Mouse (Mus musculus) layer of hippocampus, adult 11-12 months (tissue): ENCODE data around the gene Pacsin1.

Experiments used
- DNase-seq: peaks from one replicate; pipeline ENCODE4 v3.0.0; 2022; ENCODE audit warnings: low spot score

Pacsin1 gene

DNA sequence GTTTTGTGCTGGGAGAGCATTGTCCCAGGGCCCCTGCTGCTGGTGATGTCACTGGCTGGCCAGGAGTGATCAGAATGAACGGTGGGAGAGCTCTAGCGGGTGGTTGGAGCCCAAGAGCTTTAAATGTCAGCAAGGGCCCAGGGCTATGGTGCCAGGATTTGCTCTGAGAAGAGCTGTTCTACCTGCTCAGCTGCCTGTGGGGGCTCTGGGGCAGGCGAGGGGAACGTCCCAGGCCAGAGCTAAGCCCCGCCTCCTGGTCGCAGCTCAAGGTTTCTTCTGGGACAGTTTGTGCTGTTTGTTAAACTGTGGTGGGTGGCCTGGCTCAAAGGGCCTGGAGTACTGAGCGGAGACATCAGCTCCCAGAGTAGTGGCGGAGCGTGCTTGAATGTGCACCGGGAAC is 70.1 kb downstream of the Pacsin1 start:
- DNase-seq = no peak

DNA sequence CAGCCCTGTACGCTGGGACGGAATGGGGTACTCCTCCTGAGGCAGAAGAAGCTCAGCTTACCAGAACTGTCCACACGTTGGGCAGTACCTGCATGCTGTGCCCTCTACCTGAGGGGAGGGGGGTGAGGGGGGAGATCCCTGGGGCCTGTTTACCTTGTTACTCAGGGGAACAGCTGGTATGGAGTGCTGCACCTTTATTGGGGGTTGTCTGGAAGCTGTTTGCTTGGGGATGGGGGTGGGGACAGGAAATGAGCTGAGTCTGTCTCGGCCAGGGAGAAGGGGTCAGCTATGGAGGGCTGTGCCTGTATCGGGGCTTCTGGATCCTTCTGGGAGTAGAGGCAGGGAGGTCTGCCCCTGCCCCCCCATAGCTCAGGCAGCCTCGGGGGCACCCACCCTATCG is 71.2 kb downstream of the Pacsin1 start:
- no peak for DNase-seq

DNA sequence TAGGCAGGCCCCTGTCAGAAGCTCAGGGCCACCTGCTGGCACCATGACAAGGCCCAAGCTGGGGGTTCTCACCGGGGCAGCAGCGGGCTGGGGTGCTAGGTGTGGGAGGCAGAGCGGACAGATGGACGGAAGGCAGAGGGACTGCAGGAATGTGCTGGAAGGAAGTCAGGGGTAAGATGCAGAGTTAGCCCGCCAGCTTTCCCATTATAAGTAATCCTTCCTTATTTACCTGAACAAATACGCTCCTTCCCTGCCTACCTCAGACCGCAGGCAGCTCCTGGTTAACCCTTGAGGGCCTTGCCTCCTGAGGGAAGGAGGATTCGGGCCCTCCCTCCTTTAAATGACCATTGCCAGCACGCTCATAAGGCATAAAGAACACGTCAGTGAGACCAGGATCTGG is 73.5 kb downstream of the Pacsin1 start, which contains the start of gene Spdef:
Spdef (minus strand) TSS at position 186 of the 400 bp plus-strand sequence.
- DNase-seq = no peak

- DNase-seq = no peak
Observed at GRCm38 (mm10) chr17:27732152-27732551, 76.8 kb downstream of the Pacsin1 start.

- DNase-seq = no peak
Observed at GRCm38 (mm10) chr17:27732694-27733093, 77.4 kb downstream of the Pacsin1 start.

DNA sequence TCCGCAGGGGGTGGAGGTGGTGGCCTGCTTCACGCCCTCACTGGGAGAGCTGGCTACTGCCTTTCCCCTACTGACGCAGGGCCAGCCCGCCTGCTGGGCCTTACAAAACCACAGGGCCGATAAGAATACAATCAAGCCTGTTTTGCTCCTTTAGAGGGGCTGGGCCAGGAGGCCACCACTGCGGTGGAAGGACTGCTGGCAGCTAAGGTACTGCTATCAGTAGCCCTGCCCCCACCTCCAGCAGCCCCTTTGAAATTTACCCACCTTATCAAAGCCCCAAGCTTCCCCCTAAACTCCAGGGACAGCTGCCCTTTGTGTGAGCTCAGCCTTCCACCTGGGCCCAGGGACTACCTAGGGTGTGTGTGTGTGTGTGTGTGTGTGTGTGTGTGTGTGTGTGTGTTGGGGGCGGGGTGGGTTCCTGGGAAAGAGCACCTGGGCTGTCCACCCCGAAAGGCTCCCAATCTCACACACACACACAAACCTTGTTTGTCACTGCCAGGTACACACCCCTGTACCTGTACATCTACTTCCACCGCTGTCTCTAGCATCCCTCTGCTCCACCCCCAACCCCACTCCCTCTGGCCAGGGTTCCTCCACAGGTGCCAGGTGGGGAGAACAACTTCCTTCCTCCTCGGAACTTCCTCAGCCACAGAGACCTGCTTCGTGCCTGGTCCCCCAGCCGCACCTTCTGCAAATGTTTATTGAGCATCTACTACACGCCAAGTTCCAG is 79.2 kb downstream of the Pacsin1 start:
- no peak for DNase-seq

DNA sequence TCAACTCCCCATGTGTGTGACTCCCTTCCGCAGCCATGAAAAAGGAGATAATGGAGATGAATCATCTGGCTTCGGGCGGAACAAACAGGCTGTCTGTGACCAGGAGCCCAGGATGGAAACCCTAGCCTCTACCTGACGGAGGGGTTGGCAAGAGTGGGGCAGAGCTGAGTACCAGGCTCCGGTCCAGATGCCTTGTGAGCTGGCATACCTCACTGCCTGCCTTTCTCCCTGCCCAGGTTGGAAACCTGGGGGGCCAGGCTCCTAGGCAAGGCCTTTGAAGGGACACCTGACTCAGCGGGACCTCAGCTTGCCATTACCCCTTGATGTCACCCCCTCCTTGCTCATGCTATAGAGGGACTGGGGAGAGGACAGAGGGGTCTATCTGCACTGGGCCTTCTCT is 85.7 kb downstream of the Pacsin1 start:
- DNase-seq = no peak

DNA sequence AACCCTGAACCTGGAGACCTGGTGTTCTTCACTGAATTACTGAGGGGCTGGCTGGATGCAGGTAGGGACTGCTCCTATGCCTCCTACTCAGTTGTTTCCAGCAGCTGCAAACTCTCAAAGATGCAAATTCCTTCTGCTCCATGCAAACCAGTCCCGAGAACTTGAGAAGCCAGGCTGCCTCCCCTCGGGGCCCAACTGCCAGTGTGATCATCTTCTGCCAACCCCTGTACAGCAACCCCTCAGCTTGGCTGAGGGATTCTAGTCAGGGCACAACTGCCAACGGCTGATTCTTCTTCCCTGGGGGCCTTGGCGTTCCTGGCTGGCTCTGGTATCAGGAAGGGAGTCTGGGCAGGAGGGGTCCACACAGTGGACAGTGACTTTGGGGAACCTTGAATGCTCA is 91.1 kb downstream of the Pacsin1 start:
- no peak for DNase-seq

DNA sequence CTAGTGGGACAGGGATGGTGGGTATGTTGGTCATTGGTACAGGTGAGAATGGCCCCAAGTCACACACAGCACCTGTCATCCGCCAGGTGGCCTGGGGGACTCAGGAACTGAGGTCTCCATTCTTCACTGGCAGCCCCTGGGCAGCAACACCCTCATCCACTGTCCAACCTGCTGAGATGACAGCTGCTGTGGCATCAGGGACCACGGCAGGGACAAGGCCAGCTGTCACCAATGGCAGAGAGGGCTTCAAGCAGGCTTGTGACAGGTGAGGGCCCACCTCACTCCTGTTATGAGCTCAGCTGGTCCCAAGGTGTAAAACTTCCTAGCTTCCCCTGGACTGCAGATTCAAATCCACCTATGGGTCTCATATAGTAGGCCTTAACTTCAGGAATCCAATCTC is 92.8 kb downstream of the Pacsin1 start:
- DNase-seq = no peak

DNA sequence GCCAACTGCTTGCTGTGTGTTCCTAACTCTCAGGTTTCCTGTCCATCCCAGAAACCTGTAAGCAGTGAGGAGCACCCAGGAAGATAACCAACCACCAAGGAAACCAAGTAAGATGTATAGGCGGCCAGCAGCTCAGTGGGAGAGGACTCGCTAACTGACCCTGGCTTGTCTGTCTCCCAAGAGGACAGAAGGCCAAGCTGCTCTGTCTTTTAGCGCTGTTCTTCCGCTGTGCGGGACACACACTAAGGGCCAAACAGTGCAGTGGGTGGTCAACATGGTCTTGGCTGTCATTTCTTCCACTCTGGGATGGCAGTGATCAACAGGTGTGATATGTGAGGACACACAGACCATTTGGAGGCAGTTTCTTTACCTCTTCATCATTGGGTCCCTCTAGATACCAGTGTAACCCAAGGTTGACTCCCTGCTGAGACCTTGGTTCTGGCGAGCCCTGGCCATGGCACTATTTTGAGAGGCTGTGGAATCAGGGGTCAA is 95.2 kb downstream of the Pacsin1 start:
- DNase-seq = no peak

- DNase-seq = peak; percentile 44
Observed at GRCm38 (mm10) chr17:27751314-27752202, 96.2 kb downstream of the Pacsin1 start.

DNA sequence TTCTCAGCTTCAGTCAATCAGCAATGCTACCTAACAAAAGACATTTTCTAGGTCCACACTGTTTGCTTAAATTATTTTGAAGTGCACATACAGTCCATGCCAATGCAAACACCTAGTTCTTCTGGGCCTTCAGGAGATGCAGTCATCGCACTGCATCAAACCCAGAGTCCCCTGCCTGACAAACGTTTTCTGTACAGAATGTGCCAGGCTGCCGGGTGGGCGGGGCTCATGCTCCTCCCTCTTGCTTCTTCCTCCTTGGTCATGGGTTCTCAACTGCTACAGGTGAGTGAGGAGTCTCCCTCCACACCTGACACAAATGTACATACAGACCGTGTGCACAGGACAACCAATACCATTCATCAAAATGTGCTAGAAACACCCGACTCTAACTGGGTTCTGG is 104.9 kb downstream of the Pacsin1 start:
- no peak for DNase-seq
